Mouse (Mus musculus): ENCODE measurements at regions not wholly inside any gene's neighbourhood (a gene's known extent, or its start where the extent isn't known, plus 50 kb on each side); places are given as distances from the start of the nearest gene placed in this dataset.

DNA sequence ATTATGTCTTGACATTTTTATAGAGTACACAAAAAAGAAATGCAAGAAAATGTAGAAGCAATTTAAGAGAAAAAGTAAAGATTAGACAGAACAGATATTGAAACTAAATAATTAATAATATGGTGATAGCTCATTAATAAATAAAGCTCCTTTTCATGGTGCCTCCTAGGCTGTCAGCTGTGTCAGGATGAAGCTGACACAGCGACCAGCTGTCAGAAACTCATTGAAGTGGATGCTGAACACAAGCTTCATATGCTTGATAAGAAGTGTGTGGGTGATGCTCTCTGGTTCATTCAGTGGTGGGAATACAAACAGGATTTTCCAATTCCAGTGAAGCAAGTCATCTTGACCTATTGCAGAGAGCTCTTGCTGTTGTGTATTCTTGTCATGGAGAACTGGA is 213.2 kb upstream of the Nat3 start:
- TF ChIP-seq CTCF (IDR thresholded peaks at IDR 0.05; ENCODE audit: borderline replicate concordance, extremely low read depth, insufficient read depth, insufficient read length): no peak
- no peak for TF ChIP-seq POLR2A (IDR thresholded peaks at IDR 0.05; ENCODE audit: borderline replicate concordance, extremely low read depth, insufficient read depth, insufficient read length, poor library complexity, severe bottlenecking)
